Mouse (Mus musculus) embryo, embryonic 10 days (tissue): Measurements from ENCODE around the gene Bean1.

Source experiments
- DNase-seq: peaks from one replicate; pipeline ENCODE4 v3.0.0-alpha.2; 2015; ENCODE audit warnings: low spot score

The Bean1 gene

GRCm38 (mm10) chr8:104170118-104171049 lies at the start of gene Bean1:
TSS of gene Bean1 (plus strand) at chr8:104170442.
- peak; percentile 53 for DNase-seq

GRCm38 (mm10) chr8:104121640-104122416 lies 48.4 kb upstream of the Bean1 start:
- no peak for DNase-seq

- no peak for DNase-seq
Observed at GRCm38 (mm10) chr8:104123080-104123657, 47.1 kb upstream of the Bean1 start.

- DNase-seq: no peak
Observed at GRCm38 (mm10) chr8:104124534-104124933, 45.7 kb upstream of the Bean1 start.

GRCm38 (mm10) chr8:104127160-104127883 lies 42.9 kb upstream of the Bean1 start:
- DNase-seq: no peak

GRCm38 (mm10) chr8:104130916-104131315 lies 39.3 kb upstream of the Bean1 start:
- DNase-seq: no peak

GRCm38 (mm10) chr8:104131414-104131975 lies 38.7 kb upstream of the Bean1 start:
- DNase-seq: no peak

GRCm38 (mm10) chr8:104134521-104134920 lies 35.7 kb upstream of the Bean1 start:
- DNase-seq: no peak

- no peak for DNase-seq
Observed at GRCm38 (mm10) chr8:104136277-104136676, 34.0 kb upstream of the Bean1 start.

GRCm38 (mm10) chr8:104137636-104138035 lies 32.6 kb upstream of the Bean1 start:
- no peak for DNase-seq

- no peak for DNase-seq
Observed at GRCm38 (mm10) chr8:104140611-104141010, 29.6 kb upstream of the Bean1 start.

GRCm38 (mm10) chr8:104142415-104142814 lies 27.8 kb upstream of the Bean1 start:
- DNase-seq: no peak

GRCm38 (mm10) chr8:104143379-104143778 lies 26.9 kb upstream of the Bean1 start:
- no peak for DNase-seq

GRCm38 (mm10) chr8:104144434-104145216 lies 25.6 kb upstream of the Bean1 start:
- no peak for DNase-seq

GRCm38 (mm10) chr8:104145981-104146689 lies 24.1 kb upstream of the Bean1 start:
- peak; percentile 74 for DNase-seq

- no peak for DNase-seq
Observed at GRCm38 (mm10) chr8:104146717-104147494, 23.3 kb upstream of the Bean1 start.

GRCm38 (mm10) chr8:104147947-104148346 lies 22.3 kb upstream of the Bean1 start:
- no peak for DNase-seq

- DNase-seq: no peak
Observed at GRCm38 (mm10) chr8:104160731-104161130, 9.5 kb upstream of the Bean1 start.

GRCm38 (mm10) chr8:104169461-104169860 lies 781 bp upstream of the Bean1 start:
- DNase-seq: no peak
